Mouse (Mus musculus) olfactory bulb, adult 2 months (tissue): ENCODE measurements around the gene Abhd6.

Experiments used
- CTCF ChIP-seq: fragments of 200-500 bp; IDR thresholded peaks from 2 replicates; pipeline ENCODE4 v1.5.1; 2012; ENCODE audit warnings: low read depth, mild to moderate bottlenecking, low read length, moderate library complexity; ENCODE audit not compliant: insufficient read depth
- POLR2A ChIP-seq: fragments of 200-500 bp; IDR thresholded peaks from 2 replicates; pipeline ENCODE4 v1.6.1; 2012; ENCODE audit warnings: mild to moderate bottlenecking, low read depth, low read length, moderate library complexity; ENCODE audit not compliant: insufficient read depth

DNA sequence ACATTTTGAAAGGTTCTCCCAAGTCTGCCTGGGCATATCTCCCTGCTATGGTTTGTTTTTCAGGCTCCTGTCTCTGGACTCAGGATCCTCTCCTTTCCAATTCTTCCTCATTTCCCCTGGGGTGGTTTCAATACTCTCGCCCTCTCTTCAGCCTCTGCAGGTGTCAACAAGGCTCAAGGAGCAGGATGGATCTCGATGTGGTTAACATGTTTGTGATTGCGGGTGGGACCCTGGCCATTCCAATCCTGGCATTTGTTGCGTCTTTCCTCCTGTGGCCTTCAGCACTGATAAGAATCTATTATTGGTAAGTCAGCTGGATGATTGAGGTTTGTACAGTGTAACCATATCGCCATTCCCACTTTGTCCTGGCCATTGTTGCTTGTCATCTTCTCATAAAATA is 25.4 kb downstream of the Abhd6 start:
- no peak for TF ChIP-seq POLR2A
- no peak for TF ChIP-seq CTCF
